Mouse (Mus musculus) small intestine, adult 10 weeks (tissue): ENCODE data around the gene Tectb. TPM values are rescaled to one million over a fixed set of nuclear protein-coding genes. Genes with fewer than 3 reads are reported as not detected.

Source experiments
- polyA plus RNA-seq: library from polyadenylated mRNA; stranded (reverse); fragments of 350-450 nt; fragmentation: Illumina TruSeq; extraction: RNeasy Lipid Tissue Mini Kit (QIAGEN cat#74804); gene quantifications from one replicate; pipeline ENCODE4 v1.2.3, GENCODE M21; 2014; ENCODE audit warnings: low replicate concordance

Gene Tectb
- not detected for polyA plus RNA-seq

DNA sequence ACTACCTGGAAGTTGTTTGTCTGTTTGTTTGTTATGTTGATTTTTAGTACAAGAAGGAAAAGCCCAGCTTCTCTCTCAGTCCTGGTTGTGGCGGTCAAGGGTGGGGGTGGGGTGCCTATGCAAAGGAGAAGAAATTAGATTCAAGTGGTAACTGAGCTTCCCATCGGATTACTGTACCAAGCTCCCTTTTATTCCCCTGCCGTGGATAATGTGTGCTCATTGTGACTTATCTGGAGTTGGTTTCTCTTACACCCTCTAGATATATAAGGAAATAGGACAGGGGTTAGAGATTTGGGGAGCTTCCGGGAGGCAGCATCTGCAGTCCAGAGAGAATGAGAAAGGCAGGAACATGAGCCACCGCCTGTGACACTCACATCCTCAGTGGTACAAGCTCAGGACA lies at the start of gene Tectb:
Gene Tectb (plus strand): TSS at position 301 of the 400 bp plus-strand sequence.

DNA sequence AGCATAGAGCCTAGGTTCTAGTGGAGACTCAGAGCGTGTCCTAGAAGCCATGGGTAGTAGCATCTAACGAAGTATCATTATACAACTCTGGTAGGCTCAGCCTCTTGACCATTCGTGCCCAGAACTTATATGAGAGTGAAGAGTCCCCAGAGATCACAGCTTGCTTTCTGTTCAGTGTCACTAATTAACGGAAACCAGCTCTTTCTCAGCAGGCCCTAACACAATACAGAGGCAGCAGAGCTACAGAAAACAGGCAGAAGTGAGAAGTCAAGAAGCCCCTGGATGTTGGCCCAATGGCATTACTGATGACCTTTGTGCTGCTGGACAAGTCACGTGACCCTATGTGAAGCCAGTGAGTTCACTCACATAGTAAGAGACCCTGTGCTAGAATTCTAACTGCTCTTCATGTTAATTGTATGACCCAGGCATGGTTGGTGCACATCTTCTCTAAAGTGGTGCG lies 60.7 kb downstream of the Tectb start, which contains the start of gene Gucy2g:
Gene Gucy2g (minus strand): TSS at position 51 of the 460 bp plus-strand sequence.

Other genes starting within 250 kb of the Tectb start
- gene Gpam, start 53.5 kb upstream of the Tectb start, polyA plus RNA-seq, result 5.5 TPM
- gene Gucy2g, start 60.5 kb downstream of the Tectb start, polyA plus RNA-seq, result not detected
- 3,829 TPM for gene Acsl5, start 71.2 kb downstream of the Tectb start, polyA plus RNA-seq
- 60.4 TPM for gene Zdhhc6, start 135.3 kb downstream of the Tectb start, polyA plus RNA-seq
- 19.4 TPM for gene Vti1a, start 135.6 kb downstream of the Tectb start, polyA plus RNA-seq